16 mouse cellular contexts compared by ENCODE assay signal in the genomic region with DNA sequence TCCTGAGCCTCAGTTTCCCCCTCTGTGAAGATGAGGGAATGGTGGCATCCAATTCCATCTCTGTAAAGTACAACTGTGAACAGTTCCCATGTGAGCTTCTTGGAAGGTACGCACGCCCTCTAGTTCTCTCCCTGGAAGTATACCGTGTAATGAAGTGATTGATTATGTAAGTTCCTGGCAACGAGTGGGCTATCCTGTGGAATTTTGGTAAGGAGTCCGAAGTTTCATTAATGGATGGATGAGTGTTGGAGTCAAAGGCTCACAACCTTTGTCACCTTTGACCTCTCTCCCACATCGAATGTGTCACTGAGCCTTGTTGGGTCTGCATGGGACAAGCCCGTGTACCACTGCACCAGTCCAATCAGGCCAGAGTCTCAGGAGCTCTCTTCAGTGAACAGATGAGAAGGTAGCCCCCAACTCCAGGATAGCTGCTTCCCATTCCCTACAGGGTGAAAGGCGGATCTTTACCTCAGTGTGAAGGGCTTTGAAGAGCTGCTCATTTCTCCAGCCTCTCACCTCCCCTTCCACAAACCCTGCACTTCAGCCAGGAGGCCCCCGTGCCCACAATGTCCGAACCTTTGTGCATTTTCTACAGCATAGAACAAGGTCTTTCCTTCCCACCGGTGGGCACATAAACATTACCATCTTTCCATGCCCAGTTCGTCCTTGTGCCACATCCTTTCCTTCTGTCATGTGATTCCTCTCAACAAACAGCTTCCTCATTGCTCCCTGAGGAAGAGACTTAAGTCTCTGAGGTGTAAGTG.
DNase-seq lines count a peak whose midpoint lies in the region; ATAC-seq lines count a peak whose summit lies in the region.
"Had no signal": no experiment of that assay in that cellular context is flagged by ENCODE, and none has a peak within 500 bp of the region (broad histone marks: within the 10 kb centered on the region; RNA-seq: fewer than 3 reads in every experiment).

No protein-coding gene starts in this region.

- 17% methylated on average over 12 of the region's 12 CpGs for WGBS in forebrain, embryonic 14.5 days
- 41% methylated on average over 12 of the region's 12 CpGs for WGBS in midbrain, embryonic 10.5 days
- WGBS in neural tube, embryonic 14.5 days = 28% methylated on average over 12 of the region's 12 CpGs

- peak overlapping the region; percentile 32 for H3K4me2 ChIP-seq in forebrain, embryonic 14.5 days (ENCODE audit: low read length)
- peak overlapping the region; percentile 35; the same call in 1 of the 2 replicates for H3K4me2 ChIP-seq in neural tube, embryonic 14.5 days (ENCODE audit: low read depth, low read length)
- H3K4me2 ChIP-seq: embryonic facial prominence, embryonic 13.5 days; liver, embryonic 13.5 days had no signal

- peak overlapping the region; percentile 61 for H3K27ac ChIP-seq in forebrain, embryonic 14.5 days (ENCODE audit: low read depth, low read length)
- peak overlapping the region; percentile 84 for H3K27ac ChIP-seq in midbrain, embryonic 10.5 days (replicated peaks)
- no peak overlapping the region for H3K27ac ChIP-seq in neural tube, embryonic 14.5 days (ENCODE audit: low read depth, low read length)
- H3K27ac ChIP-seq: embryonic facial prominence, embryonic 13.5 days; heart, embryonic 13.5 days; left cerebral cortex, adult 2 months; liver, embryonic 13.5 days; macrophage had no signal

- peak; percentile 51 for ATAC-seq in forebrain, embryonic 14.5 days
- ATAC-seq in neural tube, embryonic 14.5 days (ENCODE audit: low read depth) = peak; percentile 25; the same call in 1 of the 2 replicates
- ATAC-seq: inflammation-experienced regulatory T-cells, adult 6 months had no signal

- no peaks in the 10 kb centered on the region for H3K9me3 ChIP-seq in forebrain, embryonic 14.5 days (replicated peaks; ENCODE audit: control insufficient read depth, low read length)
- H3K9me3 ChIP-seq in midbrain, embryonic 10.5 days (replicated peaks) = no peaks in the 10 kb centered on the region
- no peaks in the 10 kb centered on the region for H3K9me3 ChIP-seq in neural tube, embryonic 14.5 days (ENCODE audit: control insufficient read depth, low read length)
- H3K9me3 ChIP-seq: embryonic facial prominence, embryonic 13.5 days; heart, embryonic 13.5 days; liver, embryonic 13.5 days had no signal

- peak; percentile 23 for DNase-seq in retina, embryonic 14.5 days (ENCODE audit: low spot score)
- DNase-seq in retina, postnatal 1 day = no peak
- peak; percentile 54 for DNase-seq in forebrain, embryonic 14.5 days (ENCODE audit: low spot score)
- DNase-seq in midbrain, embryonic 10.5 days (ENCODE audit: low spot score) = no peak
- no peak for DNase-seq in left cerebral cortex, postnatal 10 days (ENCODE audit: extremely low spot score in 1 of 2, low spot score in 2 of 2)
- DNase-seq in ovary, postnatal 36 days (ENCODE audit: low spot score) = no peak
- DNase-seq in frontal cortex, postnatal 10 days (ENCODE audit: low spot score in 2 of 2) = no peak
- DNase-seq: adrenal gland, adult 2 months; cerebellum, adult 18-20 months; liver, embryonic 13.5 days had no signal

- peaks cover 27% of the 10 kb centered on the region for H3K4me1 ChIP-seq in forebrain, embryonic 14.5 days (ENCODE audit: control insufficient read depth, insufficient read depth, low read length)
- H3K4me1 ChIP-seq in midbrain, embryonic 10.5 days = peaks cover 78% of the 10 kb centered on the region
- H3K4me1 ChIP-seq in neural tube, embryonic 14.5 days (ENCODE audit: control insufficient read depth, insufficient read depth, low read length) = peaks cover 12% of the 10 kb centered on the region

- no peak overlapping the region for H3K4me3 ChIP-seq in forebrain, embryonic 14.5 days (ENCODE audit: low read depth, low read length)
- peak overlapping the region; percentile 42 for H3K4me3 ChIP-seq in midbrain, embryonic 10.5 days
- no peak overlapping the region for H3K4me3 ChIP-seq in neural tube, embryonic 14.5 days (ENCODE audit: low read depth, low read length)
- H3K4me3 ChIP-seq: embryonic facial prominence, embryonic 13.5 days; heart, embryonic 13.5 days; left cerebral cortex, adult 2 months; liver, embryonic 13.5 days had no signal

- H3K9ac ChIP-seq in forebrain, embryonic 14.5 days (ENCODE audit: low read length) = no peak overlapping the region
- no peak overlapping the region for H3K9ac ChIP-seq in neural tube, embryonic 14.5 days (replicated peaks; ENCODE audit: low read depth, low read length)
- H3K9ac ChIP-seq: embryonic facial prominence, embryonic 13.5 days; heart, embryonic 13.5 days; liver, embryonic 13.5 days had no signal

- intact Hi-C loops in left cerebral cortex, postnatal 10 days (cut with DNase I) = no loop called here

- no peaks in the 10 kb centered on the region for H3K36me3 ChIP-seq in forebrain, embryonic 14.5 days (ENCODE audit: control insufficient read depth, insufficient read depth, low read length)
- no peaks in the 10 kb centered on the region for H3K36me3 ChIP-seq in midbrain, embryonic 10.5 days
- H3K36me3 ChIP-seq in neural tube, embryonic 14.5 days (ENCODE audit: control insufficient read depth, insufficient read depth, low read length) = no peaks in the 10 kb centered on the region
- H3K36me3 ChIP-seq: embryonic facial prominence, embryonic 13.5 days; heart, embryonic 13.5 days; liver, embryonic 13.5 days had no signal

- no peaks in the 10 kb centered on the region for H3K27me3 ChIP-seq in forebrain, embryonic 14.5 days (replicated peaks; ENCODE audit: control insufficient read depth, insufficient read depth, low read length)
- peaks cover 37% of the 10 kb centered on the region for H3K27me3 ChIP-seq in midbrain, embryonic 10.5 days (ENCODE audit: low read depth, poor library complexity, severe bottlenecking)
- H3K27me3 ChIP-seq in neural tube, embryonic 14.5 days (ENCODE audit: control insufficient read depth, insufficient read depth, low read length) = no peaks in the 10 kb centered on the region

Comparison
In these comparisons a context has a peak if more than half of its experiments do, and no peak if none do; other contexts are left out.
1. DNase-seq: peak in retina, embryonic 14.5 days (single experiment) and forebrain, embryonic 14.5 days (single experiment); none in retina, postnatal 1 day (single experiment), midbrain, embryonic 10.5 days (single experiment), left cerebral cortex, postnatal 10 days (0 of 2), ovary, postnatal 36 days (single experiment) and frontal cortex, postnatal 10 days (0 of 2).